In the genomic region with DNA sequence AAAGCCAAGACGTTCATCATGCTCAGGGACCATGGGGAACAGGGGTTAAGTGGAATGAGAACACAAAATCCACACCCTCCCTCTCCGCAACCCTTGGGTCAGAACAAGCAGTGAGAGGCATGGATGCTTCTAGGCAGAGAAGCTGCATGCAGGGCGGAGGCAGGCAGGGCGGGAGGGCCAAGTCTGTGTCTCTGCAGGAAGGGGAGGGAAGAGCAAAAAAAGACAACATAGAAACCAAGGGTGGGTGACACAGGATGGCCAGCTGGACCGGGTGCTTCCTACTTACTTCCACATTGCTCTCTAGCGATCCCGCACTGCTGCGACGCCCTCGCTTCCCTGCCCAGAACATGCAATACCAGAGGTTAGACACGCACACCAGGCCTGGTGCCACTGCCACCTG, we compare ENCODE assay signal across 11 mouse cellular contexts. TPM values are rescaled to one million over a fixed set of nuclear protein-coding genes. Genes with fewer than 3 reads are reported as not detected.
A peak's percentile ranks its signal among the peaks of the same experiment; 100 is the strongest.
DNase-seq lines count a peak whose midpoint lies in the region; ATAC-seq and TF ChIP-seq lines count a peak whose summit lies in the region.
"Had no signal": no experiment of that assay in that cellular context is flagged by ENCODE, and none has a peak within 500 bp of the region (broad histone marks: within the 10 kb centered on the region; RNA-seq: fewer than 3 reads in every experiment).

No protein-coding gene starts in this region.

- no peak for ATAC-seq in intestine, embryonic 16.5 days
- ATAC-seq in intestine, postnatal 0 days = no peak
- no peak for ATAC-seq in embryonic facial prominence, embryonic 13.5 days (ENCODE audit: insufficient number of reproducible peaks, insufficient read depth, low FRiP score, low TSS enrichment, low read depth)
- ATAC-seq in midbrain, embryonic 11.5 days (ENCODE audit: low FRiP score) = no peak
- ATAC-seq: midbrain, embryonic 16.5 days had no signal

- DNase-seq in adrenal gland, postnatal 36 days = peak; percentile 18 to 31
- DNase-seq in adrenal gland, adult 8-10 months = no peak
- peak; percentile 34 to 35 for DNase-seq in kidney, postnatal 36 days
- DNase-seq in midbrain, embryonic 11.5 days (ENCODE audit: low spot score, missing footprints) = no peak
- no peak for DNase-seq in gastrocnemius, adult 8-10 months (ENCODE audit: low spot score in 2 of 2)
- DNase-seq: cerebellum, adult 18-20 months had no signal

- no peak overlapping the region for H3K4me2 ChIP-seq in intestine, embryonic 16.5 days (ENCODE audit: low read depth, low read length)
- H3K4me2 ChIP-seq in intestine, postnatal 0 days (replicated peaks; ENCODE audit: low read depth) = no peak overlapping the region
- no peak overlapping the region for H3K4me2 ChIP-seq in embryonic facial prominence, embryonic 13.5 days
- no peak overlapping the region for H3K4me2 ChIP-seq in midbrain, embryonic 11.5 days
- H3K4me2 ChIP-seq: neural tube, embryonic 12.5 days had no signal

- no peak for TF ChIP-seq CTCF in intestine, postnatal 0 days (IDR thresholded peaks at IDR 0.05; ENCODE audit: low read depth)

- no peak overlapping the region; the same call in 1 of the 2 replicates for H3K27ac ChIP-seq in intestine, embryonic 16.5 days (ENCODE audit: low read length)
- H3K27ac ChIP-seq in intestine, postnatal 0 days (ENCODE audit: low read depth, low read length) = no peak overlapping the region
- H3K27ac ChIP-seq in embryonic facial prominence, embryonic 13.5 days = 0 out of 2 replicates have a peak overlapping the region, but pooled peaks have one; percentile 39
- H3K27ac ChIP-seq in midbrain, embryonic 11.5 days (ENCODE audit: low read depth, low read length) = no peak overlapping the region
- H3K27ac ChIP-seq: neural tube, embryonic 12.5 days had no signal

- 81% methylated on average over 11 of the region's 11 CpGs for WGBS in intestine, embryonic 16.5 days
- 80% methylated on average over 11 of the region's 11 CpGs for WGBS in intestine, postnatal 0 days
- WGBS in embryonic facial prominence, embryonic 13.5 days = 84% methylated on average over 11 of the region's 11 CpGs
- 86% methylated on average over 11 of the region's 11 CpGs for WGBS in midbrain, embryonic 11.5 days

- no peaks in the 10 kb centered on the region for H3K27me3 ChIP-seq in intestine, embryonic 16.5 days (replicated peaks; ENCODE audit: control insufficient read depth, insufficient read depth, low read length)
- H3K27me3 ChIP-seq in intestine, postnatal 0 days (replicated peaks; ENCODE audit: control insufficient read depth, insufficient read depth, low read length) = no peaks in the 10 kb centered on the region
- no peaks in the 10 kb centered on the region for H3K27me3 ChIP-seq in embryonic facial prominence, embryonic 13.5 days
- H3K27me3 ChIP-seq in midbrain, embryonic 11.5 days (ENCODE audit: control insufficient read depth, insufficient read depth, low read length) = no peaks in the 10 kb centered on the region
- H3K27me3 ChIP-seq: neural tube, embryonic 12.5 days had no signal

- H3K9me3 ChIP-seq in intestine, embryonic 16.5 days (ENCODE audit: control insufficient read depth, low read length) = no peaks in the 10 kb centered on the region
- H3K9me3 ChIP-seq in intestine, postnatal 0 days (ENCODE audit: control insufficient read depth) = no peaks in the 10 kb centered on the region
- H3K9me3 ChIP-seq in embryonic facial prominence, embryonic 13.5 days = no peaks in the 10 kb centered on the region
- H3K9me3 ChIP-seq in midbrain, embryonic 11.5 days (ENCODE audit: control insufficient read depth, low read length) = no peaks in the 10 kb centered on the region
- H3K9me3 ChIP-seq: neural tube, embryonic 12.5 days had no signal

- 0 out of 2 replicates have a peak overlapping the region, but pooled peaks have one; percentile 14 for H3K9ac ChIP-seq in intestine, embryonic 16.5 days (ENCODE audit: low read depth, low read length)
- H3K9ac ChIP-seq in intestine, postnatal 0 days (ENCODE audit: low read depth, low read length) = no peak overlapping the region
- H3K9ac ChIP-seq in embryonic facial prominence, embryonic 13.5 days = no peak overlapping the region
- no peak overlapping the region for H3K9ac ChIP-seq in midbrain, embryonic 11.5 days (ENCODE audit: low read length)
- H3K9ac ChIP-seq: neural tube, embryonic 12.5 days had no signal

- H3K36me3 ChIP-seq in intestine, embryonic 16.5 days (ENCODE audit: control insufficient read depth, insufficient read depth, low read length) = peaks cover 23% of the 10 kb centered on the region
- H3K36me3 ChIP-seq in intestine, postnatal 0 days (ENCODE audit: control insufficient read depth, insufficient read depth) = peaks cover 67% of the 10 kb centered on the region
- H3K36me3 ChIP-seq in embryonic facial prominence, embryonic 13.5 days = peaks cover 83% of the 10 kb centered on the region
- peaks cover 30% of the 10 kb centered on the region for H3K36me3 ChIP-seq in midbrain, embryonic 11.5 days (ENCODE audit: control insufficient read depth, insufficient read depth, low read length)

- H3K4me3 ChIP-seq in intestine, embryonic 16.5 days (ENCODE audit: low read length) = no peak overlapping the region
- no peak overlapping the region for H3K4me3 ChIP-seq in intestine, postnatal 0 days (ENCODE audit: low read depth, low read length)
- H3K4me3 ChIP-seq in embryonic facial prominence, embryonic 13.5 days = no peak overlapping the region
- no peak overlapping the region for H3K4me3 ChIP-seq in midbrain, embryonic 11.5 days (ENCODE audit: low read depth, low read length)
- H3K4me3 ChIP-seq: neural tube, embryonic 12.5 days had no signal

- H3K4me1 ChIP-seq in intestine, embryonic 16.5 days (ENCODE audit: control insufficient read depth, insufficient read depth, low read length) = no peaks in the 10 kb centered on the region
- H3K4me1 ChIP-seq in intestine, postnatal 0 days (replicated peaks; ENCODE audit: control insufficient read depth, insufficient read depth, low read length) = no peaks in the 10 kb centered on the region
- peaks cover 9% of the 10 kb centered on the region; the same call in 1 of the 2 replicates for H3K4me1 ChIP-seq in embryonic facial prominence, embryonic 13.5 days
- no peaks in the 10 kb centered on the region for H3K4me1 ChIP-seq in midbrain, embryonic 11.5 days (ENCODE audit: control insufficient read depth, insufficient read depth, low read length)

RNA-seq across cellular contexts. Expression of a gene that starts 59.2 kb away (rescaled TPM):
- 10 to 100 TPM; 25.5 to 70.3 TPM for total RNA-seq in adrenal gland, postnatal 36 days (2021)
- total RNA-seq in adrenal gland, adult 8-10 months (2022) = 10 to 100 TPM; 21.5 to 72.6 (median 39.6) TPM
- 6.4 and 7.1 TPM in 2 replicates for polyA plus RNA-seq in intestine, embryonic 16.5 days (2015; fragmentation: Nextera tagmentation; extraction: Ambion mirVana)
- 8.8 and 10.0 TPM in 2 replicates for polyA plus RNA-seq in intestine, postnatal 0 days (2015; fragmentation: Nextera tagmentation; extraction: Ambion mirVana)
- polyA plus RNA-seq in embryonic facial prominence, embryonic 13.5 days (2015; fragmentation: Nextera tagmentation; extraction: Ambion mirVana) = 2.8 and 4.1 TPM in 2 replicates
- 2.7 and 3.0 TPM in 2 replicates for polyA plus RNA-seq in midbrain, embryonic 11.5 days (2014; fragmentation: Nextera tagmentation; extraction: Ambion mirVana)
- total RNA-seq in gastrocnemius, adult 8-10 months (2022) = 10 to 100 TPM; 60.8 to 78.9 (median 75.8) TPM

Comparison
In these comparisons a context has a peak if more than half of its experiments do, and no peak if none do; other contexts are left out.
1. DNase-seq: peak in adrenal gland, postnatal 36 days (2 of 2) and kidney, postnatal 36 days (2 of 2); none in adrenal gland, adult 8-10 months (single experiment), midbrain, embryonic 11.5 days (single experiment) and gastrocnemius, adult 8-10 months (0 of 2).